Mouse (Mus musculus) heart, embryonic 12.5 days (tissue): ENCODE results near the gene Gm10490. TPM values are rescaled to one million over a fixed set of nuclear protein-coding genes. Genes with fewer than 3 reads are reported as not detected.

Experiments
- ATAC-seq: fragments of 200-750 bp; cut with Nextera tagmentation; 2 replicates; pipeline ENCODE4 v1.8.0; 2017; ENCODE audit warnings: moderate TSS enrichment, moderate library complexity; ENCODE audit not compliant: insufficient number of reproducible peaks, low FRiP score
- H3K27ac ChIP-seq: fragments of 300-500 bp; sonication (generic); 2 replicates; pipeline ENCODE4 v1.5.1; 2016; ENCODE audit warnings: mild to moderate bottlenecking, moderate library complexity; ENCODE audit not compliant: poor library complexity, severe bottlenecking
- H3K27me3 ChIP-seq: fragments of 300-500 bp; sonication (generic); replicated peaks from 2 replicates; pipeline ENCODE4 v1.6.1; 2016; ENCODE audit warnings: mild to moderate bottlenecking, moderate library complexity
- H3K36me3 ChIP-seq: fragments of 300-500 bp; sonication (generic); 2 replicates; pipeline ENCODE4 v1.6.1; 2016; ENCODE audit warnings: mild to moderate bottlenecking, moderate library complexity
- H3K4me1 ChIP-seq: fragments of 300-500 bp; sonication (generic); replicated peaks from 2 replicates; pipeline ENCODE4 v1.6.1; 2016; ENCODE audit warnings: mild to moderate bottlenecking
- H3K4me2 ChIP-seq: fragments of 300-500 bp; sonication (generic); 2 replicates; pipeline ENCODE4 v1.6.1; 2016; ENCODE audit warnings: mild to moderate bottlenecking, moderate library complexity
- H3K4me3 ChIP-seq: fragments of 300-500 bp; sonication (generic); 2 replicates; pipeline ENCODE4 v1.5.1; 2016; ENCODE audit warnings: mild to moderate bottlenecking
- H3K9ac ChIP-seq: fragments of 300-500 bp; sonication (generic); 2 replicates; pipeline ENCODE4 v1.6.1; 2016; ENCODE audit warnings: mild to moderate bottlenecking, moderate library complexity
- H3K9me3 ChIP-seq: fragments of 300-500 bp; sonication (generic); replicated peaks from 2 replicates; pipeline ENCODE4 v1.6.1; 2016; ENCODE audit warnings: mild to moderate bottlenecking, moderate library complexity
- WGBS: fragments of 180-500 bp; shearing (Covaris S2); methylation state at CpG from one replicate; pipeline ENCODE4 v1.1.7; 2016; 5-methylcytosine and 5-hydroxymethylcytosine counted together
- polyA plus RNA-seq: library from polyadenylated mRNA; unstranded; fragments of >200 nt; fragmentation: Nextera tagmentation; extraction: Ambion mirVana; gene quantifications from 2 replicates; pipeline ENCODE4 v1.2.1, GENCODE M21; 2016

The Gm10490 gene
- polyA plus RNA-seq, 1 experiment from 2014 or later: not detected

DNA sequence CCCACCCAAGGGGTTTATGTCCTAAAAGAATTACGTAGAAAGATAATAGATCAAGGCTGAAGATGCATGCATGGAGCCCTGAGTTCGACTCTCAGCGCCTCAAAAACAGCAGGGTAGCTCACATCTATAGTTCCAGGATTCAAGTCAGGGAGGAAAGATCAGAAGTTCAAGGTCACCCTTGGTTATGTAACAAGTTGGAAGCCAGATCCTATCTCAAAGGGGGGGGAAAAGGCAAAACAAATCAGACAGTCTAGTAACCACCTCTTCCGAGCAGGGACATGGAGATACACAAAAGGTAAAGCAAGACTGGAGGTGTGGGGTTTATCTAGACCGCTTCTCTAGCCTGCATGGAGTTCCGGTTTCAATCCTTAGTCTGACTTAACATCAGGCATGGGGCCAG is 16.9 kb downstream of the Gm10490 start:
- Histone ChIP-seq H3K36me3 (peaks cover 19% of the 10 kb centered on the region), H3K9ac (no peak overlapping the region), H3K27ac (no peak overlapping the region), H3K9me3 (no peaks in the 10 kb centered on the region), H3K27me3 (peaks cover 73% of the 10 kb centered on the region), H3K4me2 (no peak overlapping the region), H3K4me1 (peaks cover 7% of the 10 kb centered on the region; the same call in 1 of the 2 replicates), H3K4me3 (no peak overlapping the region)
- no peak for ATAC-seq
- WGBS: 61% methylated on average over 6 of the region's 6 CpGs

DNA sequence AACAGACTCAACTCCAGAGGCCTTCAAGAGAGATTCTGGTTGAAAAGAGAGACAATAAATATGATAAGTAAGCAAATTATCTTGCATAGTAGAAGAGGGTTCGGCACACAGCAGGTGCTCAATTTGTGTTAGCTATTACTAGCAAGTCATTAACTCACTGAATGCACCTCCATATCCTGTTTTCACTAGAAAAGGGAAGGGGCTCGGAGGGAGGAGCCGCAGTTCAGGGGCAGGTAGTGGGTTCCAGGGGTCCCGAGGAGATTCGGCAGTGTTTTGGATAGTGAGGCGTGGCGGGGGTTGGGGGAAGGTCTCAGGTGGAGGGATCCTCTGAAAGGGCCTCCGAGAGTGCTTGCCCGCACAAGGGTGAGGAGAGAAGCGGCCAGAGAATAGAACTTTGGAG is 17.8 kb downstream of the Gm10490 start:
- Histone ChIP-seq H3K4me3 (no peak overlapping the region), H3K9me3 (no peaks in the 10 kb centered on the region), H3K27me3 (peaks cover 65% of the 10 kb centered on the region), H3K36me3 (peaks cover 27% of the 10 kb centered on the region), H3K9ac (no peak overlapping the region), H3K4me1 (peaks cover 4% of the 10 kb centered on the region; the same call in 1 of the 2 replicates), H3K4me2 (peak overlapping the region; percentile 34), H3K27ac (no peak overlapping the region)
- no peak for ATAC-seq
- WGBS: 10% methylated on average over 10 of the region's 10 CpGs

DNA sequence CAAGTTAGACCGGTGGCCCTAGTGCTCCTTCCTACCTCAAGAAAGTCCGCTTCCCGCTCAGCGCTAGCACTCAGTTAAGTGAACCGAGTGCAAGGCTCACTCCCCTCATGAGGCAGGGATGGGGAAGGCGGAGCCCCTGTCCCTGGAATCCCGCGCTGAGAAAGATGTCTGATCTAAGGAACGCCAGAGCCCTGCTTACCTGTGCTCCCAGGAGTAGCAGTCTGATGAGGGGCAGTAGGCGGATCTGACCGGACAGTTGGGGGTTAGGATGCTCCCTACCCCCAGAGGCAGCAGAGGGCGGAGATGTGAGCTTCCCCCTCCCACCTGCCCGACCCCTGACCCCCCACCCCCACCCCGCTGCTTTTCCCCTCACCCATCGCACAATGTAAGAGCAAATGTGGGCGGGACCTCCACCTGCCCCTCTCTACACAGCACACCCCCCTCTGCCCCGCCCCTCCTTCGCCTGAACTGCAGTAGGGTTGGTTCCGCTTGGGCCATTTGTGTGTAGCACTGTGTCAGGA is 19.0 kb downstream of the Gm10490 start, which contains the start of gene Eras:
Eras (minus strand) TSS at position 338 of the 521 bp plus-strand sequence.
- H3K27me3 ChIP-seq: peaks cover 52% of the 10 kb centered on the region
- H3K4me3 ChIP-seq: no peak within 1 kb of the TSS
- peak within 1 kb of the TSS; percentile 34 for H3K4me2 ChIP-seq
- H3K4me1 ChIP-seq: no peaks in the 10 kb centered on the region
- H3K9ac ChIP-seq: no peak within 1 kb of the TSS
- peaks cover 32% of the 10 kb centered on the region for H3K36me3 ChIP-seq
- no peak within 1 kb of the TSS for H3K27ac ChIP-seq
- 17% methylated on average over 15 of the region's 19 CpGs for WGBS
- ATAC-seq: no peak
- H3K9me3 ChIP-seq: no peaks in the 10 kb centered on the region

DNA sequence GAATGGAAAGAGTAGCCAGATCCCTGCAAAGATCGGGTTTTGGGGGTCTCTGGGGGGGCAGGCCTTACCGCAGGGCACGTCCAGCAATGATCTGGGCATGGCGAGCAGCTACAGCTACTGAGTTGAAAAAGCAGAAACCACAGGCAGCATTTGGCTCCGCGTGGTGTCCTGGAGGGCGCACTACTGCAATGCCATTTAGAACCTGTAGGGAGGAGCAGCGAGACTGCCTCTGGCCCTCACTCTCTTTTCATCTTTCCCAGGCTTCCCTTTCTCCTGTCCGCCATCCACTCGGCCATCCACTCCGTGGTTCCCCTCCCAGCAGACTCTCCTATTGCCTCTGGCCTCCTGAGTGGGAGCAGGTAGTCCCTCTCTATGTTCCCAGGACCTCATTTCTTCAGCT is 27.5 kb downstream of the Gm10490 start:
- Histone ChIP-seq H3K4me2 (no peak overlapping the region), H3K9me3 (no peaks in the 10 kb centered on the region), H3K36me3 (peaks cover 59% of the 10 kb centered on the region), H3K27ac (no peak overlapping the region), H3K4me1 (no peaks in the 10 kb centered on the region), H3K4me3 (no peak overlapping the region), H3K9ac (no peak overlapping the region), H3K27me3 (no peaks in the 10 kb centered on the region)
- no peak for ATAC-seq
- 48% methylated on average over 11 of the region's 11 CpGs for WGBS

DNA sequence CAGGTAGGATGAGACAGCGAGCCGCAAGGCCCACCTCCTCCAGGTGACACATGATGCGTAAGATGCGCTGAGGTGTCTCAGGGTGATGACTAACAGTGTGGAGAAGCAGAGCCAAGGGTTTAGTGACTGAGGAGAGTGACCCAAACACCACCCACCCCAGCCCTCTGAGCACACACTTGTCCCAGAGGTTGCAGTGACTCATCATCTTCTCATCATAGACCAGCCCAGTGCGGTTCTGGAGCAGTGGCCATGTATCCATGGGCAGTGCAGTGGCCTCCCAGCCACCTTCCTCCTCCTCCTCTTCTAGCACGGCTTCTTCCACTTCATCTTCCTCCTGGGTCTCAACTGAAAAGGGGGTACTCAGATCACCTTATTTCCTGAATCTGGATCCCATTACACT is 28.3 kb downstream of the Gm10490 start:
- no peaks in the 10 kb centered on the region for H3K27me3 ChIP-seq
- H3K4me1 ChIP-seq: no peaks in the 10 kb centered on the region
- no peak for ATAC-seq
- no peak overlapping the region for H3K9ac ChIP-seq
- no peak overlapping the region for H3K4me3 ChIP-seq
- no peaks in the 10 kb centered on the region for H3K9me3 ChIP-seq
- H3K4me2 ChIP-seq: no peak overlapping the region
- no peak overlapping the region for H3K27ac ChIP-seq
- peaks cover 56% of the 10 kb centered on the region for H3K36me3 ChIP-seq
- WGBS: 87% methylated on average over 6 of the region's 6 CpGs

DNA sequence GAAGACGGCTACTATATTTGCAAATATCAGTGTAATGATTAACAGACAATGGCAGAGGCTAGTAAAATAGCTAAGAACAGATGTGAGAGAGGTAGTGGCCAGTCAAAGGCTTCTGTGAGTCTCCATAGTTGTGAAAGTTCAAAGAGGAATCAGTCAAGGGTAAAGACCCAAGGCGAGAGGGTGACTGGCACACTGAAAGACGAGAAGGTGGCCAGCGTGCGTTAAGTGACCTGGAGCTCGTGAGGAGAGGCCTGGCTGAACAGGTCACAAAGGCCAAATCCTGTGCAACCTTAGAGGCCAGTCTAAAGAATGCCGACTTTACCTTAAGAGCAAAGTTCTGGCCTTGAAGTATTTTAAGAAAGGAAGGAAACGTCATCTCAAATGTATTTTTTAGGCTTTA is 36.3 kb downstream of the Gm10490 start:
- H3K4me2 ChIP-seq: no peak overlapping the region
- H3K36me3 ChIP-seq: peaks cover 8% of the 10 kb centered on the region; the same call in 1 of the 2 replicates
- H3K27me3 ChIP-seq: no peaks in the 10 kb centered on the region
- no peak overlapping the region for H3K4me3 ChIP-seq
- no peak for ATAC-seq
- H3K27ac ChIP-seq: no peak overlapping the region
- WGBS: 82% methylated on average over 8 of the region's 8 CpGs
- no peaks in the 10 kb centered on the region for H3K9me3 ChIP-seq
- peaks cover 5% of the 10 kb centered on the region; the same call in 1 of the 2 replicates for H3K4me1 ChIP-seq
- H3K9ac ChIP-seq: no peak overlapping the region

DNA sequence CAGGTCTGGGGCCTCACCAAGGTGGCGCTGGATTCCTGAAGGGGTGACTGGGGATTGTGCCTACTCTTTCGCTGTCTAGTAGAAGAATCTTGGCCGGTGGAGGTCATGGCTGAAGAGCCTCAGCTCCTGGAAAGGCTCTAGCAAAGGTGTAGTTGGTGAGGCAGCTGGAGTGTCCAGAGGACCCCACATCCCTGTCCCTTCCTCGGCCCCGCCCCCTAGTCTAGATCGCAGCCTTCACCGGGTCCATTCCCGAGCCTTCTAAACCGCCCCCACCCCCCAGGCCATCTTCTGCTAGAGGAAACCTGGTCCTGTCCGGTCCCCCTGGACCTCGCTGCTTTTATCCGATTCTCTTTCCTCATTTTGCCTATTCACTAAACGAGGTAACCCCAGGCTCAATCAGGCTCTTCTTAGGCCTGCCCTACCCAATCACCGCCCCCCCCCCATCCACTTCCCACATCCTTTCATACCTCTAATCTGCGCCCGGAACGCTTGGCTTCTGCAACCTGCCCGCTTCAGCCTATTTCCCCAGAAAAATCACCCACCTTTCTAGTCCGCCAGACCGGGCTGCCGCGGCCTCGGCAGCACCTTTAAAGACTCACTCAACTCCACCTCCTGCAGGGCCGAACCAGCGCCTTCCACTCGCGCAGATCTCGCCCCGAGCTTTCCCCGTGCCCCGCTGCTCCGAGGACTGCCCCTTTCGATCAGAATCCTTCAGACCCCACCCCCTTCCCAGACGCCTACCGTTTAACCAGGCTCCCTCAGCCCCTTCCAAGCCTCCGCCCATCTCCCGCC is 38.0 kb downstream of the Gm10490 start, which contains the start of gene Hdac6:
Hdac6 (minus strand) TSS at position 782 of the 792 bp plus-strand sequence.
- H3K36me3 ChIP-seq: no peaks in the 10 kb centered on the region; the same call in 1 of the 2 replicates
- no peaks in the 10 kb centered on the region for H3K9me3 ChIP-seq
- peaks cover 5% of the 10 kb centered on the region; the same call in 1 of the 2 replicates for H3K4me1 ChIP-seq
- H3K9ac ChIP-seq: peak within 1 kb of the TSS; percentile 73
- peak; percentile 23 for ATAC-seq
- peak within 1 kb of the TSS; percentile 62 for H3K4me3 ChIP-seq
- H3K4me2 ChIP-seq: peak within 1 kb of the TSS; percentile 77
- WGBS: 13% methylated on average over 36 of the region's 37 CpGs
- H3K27ac ChIP-seq: peak within 1 kb of the TSS; percentile 44
- H3K27me3 ChIP-seq: no peaks in the 10 kb centered on the region

DNA sequence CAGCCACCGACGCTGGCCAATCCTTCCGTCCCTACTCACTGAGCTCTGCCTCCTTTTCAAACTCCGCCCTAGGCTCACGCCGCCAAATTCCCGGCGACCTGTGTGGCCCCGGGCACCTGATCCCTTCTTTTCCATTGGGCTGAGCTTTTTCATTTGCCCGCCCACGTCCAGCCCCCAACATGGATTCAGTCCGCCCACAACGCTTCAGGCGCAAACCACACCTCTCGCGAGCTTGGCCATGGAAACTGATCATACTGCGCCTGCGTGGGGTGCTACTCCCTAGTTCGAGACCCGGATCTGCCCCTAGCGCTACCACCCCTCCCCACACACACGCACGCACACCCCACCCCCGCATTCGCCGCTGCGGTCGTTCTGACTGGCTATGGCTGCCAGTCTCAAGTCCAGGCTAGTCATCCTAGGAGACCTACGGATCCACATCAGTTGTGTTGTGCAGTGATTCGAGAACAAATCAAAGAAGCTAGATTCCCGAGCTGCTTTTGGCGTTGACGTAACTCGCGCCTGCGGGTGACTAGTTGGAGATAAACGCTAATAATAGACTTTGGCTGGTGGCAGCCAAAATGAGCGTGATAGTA is 38.7 kb downstream of the Gm10490 start:
- Histone ChIP-seq H3K27ac (peak overlapping the region; percentile 44), H3K9ac (peak overlapping the region; percentile 67), H3K4me1 (peaks cover 5% of the 10 kb centered on the region; the same call in 1 of the 2 replicates), H3K36me3 (no peaks in the 10 kb centered on the region; the same call in 1 of the 2 replicates), H3K4me2 (peak overlapping the region; percentile 57), H3K9me3 (no peaks in the 10 kb centered on the region), H3K4me3 (peak overlapping the region; percentile 62), H3K27me3 (no peaks in the 10 kb centered on the region)
- peak; percentile 98 for ATAC-seq
- 9% methylated on average over 38 of the region's 38 CpGs for WGBS

DNA sequence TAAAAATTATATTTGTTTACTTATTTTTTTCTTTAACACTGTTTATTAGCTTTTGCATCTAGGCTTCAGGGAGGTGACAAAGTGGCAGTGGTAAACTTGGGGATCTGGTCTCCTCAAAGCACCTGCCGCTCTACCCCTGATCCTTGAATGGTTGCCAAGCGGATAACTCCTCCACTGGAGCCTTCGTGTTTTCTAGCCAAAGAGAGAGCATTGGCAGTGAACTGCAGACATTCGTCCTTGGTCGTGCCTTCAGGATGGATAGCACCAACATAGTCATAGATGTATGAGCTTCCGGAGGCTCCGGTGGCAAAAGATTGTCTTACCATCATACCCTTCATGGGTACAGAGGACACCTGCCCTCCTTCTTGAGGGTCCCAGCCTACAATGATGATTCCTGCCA is 40.7 kb downstream of the Gm10490 start:
- Histone ChIP-seq H3K36me3 (no peaks in the 10 kb centered on the region), H3K4me1 (peaks cover 5% of the 10 kb centered on the region; the same call in 1 of the 2 replicates), H3K27me3 (no peaks in the 10 kb centered on the region), H3K27ac (no peak overlapping the region), H3K9me3 (no peaks in the 10 kb centered on the region), H3K4me3 (no peak overlapping the region), H3K4me2 (no peak overlapping the region), H3K9ac (no peak overlapping the region)
- ATAC-seq: no peak
- WGBS: 87% methylated on average over 7 of the region's 7 CpGs

DNA sequence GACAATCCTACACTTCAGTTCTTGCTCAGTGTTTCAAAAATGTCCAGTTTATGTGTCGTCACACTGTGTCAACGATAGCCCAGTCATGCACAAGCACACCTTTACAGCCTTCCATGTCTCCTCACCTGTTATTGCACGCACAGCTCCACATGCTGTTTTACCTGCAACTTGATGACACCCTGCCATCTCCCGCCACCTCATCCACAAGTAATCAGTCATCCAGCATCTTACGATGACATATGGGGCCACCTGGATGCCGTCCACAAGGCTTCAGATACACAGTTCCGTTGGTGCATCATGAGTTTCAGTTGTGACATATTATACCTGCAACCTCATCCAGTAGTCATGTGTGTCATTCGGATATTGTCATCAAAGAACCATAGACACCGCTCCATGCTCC is 49.5 kb downstream of the Gm10490 start:
- H3K9ac ChIP-seq: no peak overlapping the region
- 88% methylated on average over 9 of the region's 9 CpGs for WGBS

More for the DNA sequence above, 49.5 kb downstream of the Gm10490 start:
- H3K4me3 ChIP-seq: no peak overlapping the region
- H3K9me3 ChIP-seq: no peaks in the 10 kb centered on the region
- ATAC-seq: no peak
- H3K27me3 ChIP-seq: no peaks in the 10 kb centered on the region
- no peak overlapping the region for H3K4me2 ChIP-seq
- H3K4me1 ChIP-seq: no peaks in the 10 kb centered on the region
- H3K27ac ChIP-seq: no peak overlapping the region
- H3K36me3 ChIP-seq: no peaks in the 10 kb centered on the region
